Mouse (Mus musculus) kidney, postnatal 0 days (tissue): Measurements from ENCODE around the gene Aqr. TPM values are rescaled to one million over a fixed set of nuclear protein-coding genes. Genes with fewer than 3 reads are reported as not detected.
A peak's percentile ranks its signal among the peaks of the same experiment; 100 is the strongest.

Source experiments
- ATAC-seq: fragments of 200-750 bp; cut with Nextera tagmentation; replicated peaks from 2 replicates; pipeline ENCODE4 v1.8.0; 2017; ENCODE audit warnings: low read depth, moderate number of reproducible peaks, moderate TSS enrichment, moderate library complexity; ENCODE audit not compliant: low FRiP score
- DNase-seq: peaks from one replicate; pipeline ENCODE4 v3.0.0-alpha.2; 2016; ENCODE audit warnings: low spot score
- H3K27ac ChIP-seq: fragments of 300-500 bp; sonication (generic); 2 replicates; pipeline ENCODE4 v1.5.1; 2014; ENCODE audit warnings: mild to moderate bottlenecking
- H3K27me3 ChIP-seq: fragments of 300-500 bp; sonication (generic); 2 replicates; pipeline ENCODE4 v1.6.1; 2014; ENCODE audit warnings: low read length, mixed read lengths; ENCODE audit not compliant: insufficient read depth
- H3K36me3 ChIP-seq: fragments of 300-500 bp; sonication (generic); 2 replicates; pipeline ENCODE4 v1.6.1; 2014; ENCODE audit warnings: low read length, mixed read lengths; ENCODE audit not compliant: insufficient read depth
- H3K4me1 ChIP-seq: fragments of 300-500 bp; sonication (generic); replicated peaks from 2 replicates; pipeline ENCODE4 v1.6.1; 2014; ENCODE audit warnings: antibody characterized with exemption, low read length, mixed read lengths; ENCODE audit not compliant: insufficient read depth
- H3K4me2 ChIP-seq: fragments of 300-500 bp; sonication (generic); 2 replicates; pipeline ENCODE4 v1.6.1; 2014; ENCODE audit warnings: mild to moderate bottlenecking, low read length, moderate library complexity, mixed read lengths
- H3K4me3 ChIP-seq: fragments of 300-500 bp; sonication (generic); replicated peaks from 2 replicates; pipeline ENCODE4 v1.5.1; 2014; ENCODE audit warnings: low read depth, low read length
- H3K9ac ChIP-seq: fragments of 300-500 bp; sonication (generic); 2 replicates; pipeline ENCODE4 v1.6.1; 2014; ENCODE audit warnings: low read depth, low read length
- H3K9me3 ChIP-seq: fragments of 300-500 bp; sonication (generic); replicated peaks from 2 replicates; pipeline ENCODE4 v1.6.1; 2016; ENCODE audit warnings: low read length, inconsistent platforms, mixed read lengths
- CTCF ChIP-seq: IDR thresholded peaks from 2 replicates; pipeline ENCODE4 v1.5.1; 2016; ENCODE audit warnings: antibody characterized with exemption, low read depth, mild to moderate bottlenecking, moderate library complexity
- WGBS: fragments of 180-500 bp; shearing (Covaris S2); extraction: QIAGEN DNeasy Blood & Tissue Kit; methylation state at CpG from one replicate; pipeline ENCODE4 v1.1.7; 2014; 5-methylcytosine and 5-hydroxymethylcytosine counted together
- polyA plus RNA-seq: library from polyadenylated mRNA; unstranded; fragments of >200 nt; fragmentation: Nextera tagmentation; extraction: Ambion mirVana; gene quantifications from 2 replicates; pipeline ENCODE4 v1.2.1, GENCODE M21; 2015

Aqr gene
- polyA plus RNA-seq, 1 experiment from 2014 or later: 44.4 TPM

DNA sequence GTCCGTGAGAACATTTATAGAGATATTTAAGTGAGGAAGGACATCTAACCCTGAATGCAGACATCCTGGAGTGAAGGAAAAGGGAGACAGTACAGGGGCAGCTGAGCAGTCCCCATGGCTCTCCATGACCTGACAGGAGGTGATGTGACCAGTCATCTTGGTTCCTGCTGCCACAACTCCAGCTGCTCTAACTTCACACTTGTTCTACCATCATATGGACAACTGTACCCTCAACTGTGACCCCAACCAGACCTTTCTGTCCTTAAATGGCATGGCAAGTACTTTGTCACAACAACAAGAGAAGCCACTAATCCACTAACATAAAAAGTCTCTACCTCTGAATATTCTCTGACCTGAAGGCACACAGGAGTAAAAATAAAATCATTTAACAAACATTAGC is 24.8 kb downstream of the Aqr start:
- 90% methylated on average over 1 of the region's 1 CpGs for WGBS
- peaks cover 44% of the 10 kb centered on the region for H3K36me3 ChIP-seq
- H3K4me2 ChIP-seq: no peak overlapping the region
- DNase-seq (no peak), ATAC-seq (no peak)
- H3K4me3 ChIP-seq: no peak overlapping the region
- H3K9me3 ChIP-seq: no peaks in the 10 kb centered on the region
- no peaks in the 10 kb centered on the region for H3K4me1 ChIP-seq
- H3K27ac ChIP-seq: no peak overlapping the region
- no peaks in the 10 kb centered on the region for H3K27me3 ChIP-seq
- no peak overlapping the region for H3K9ac ChIP-seq
- no peak for TF ChIP-seq CTCF

DNA sequence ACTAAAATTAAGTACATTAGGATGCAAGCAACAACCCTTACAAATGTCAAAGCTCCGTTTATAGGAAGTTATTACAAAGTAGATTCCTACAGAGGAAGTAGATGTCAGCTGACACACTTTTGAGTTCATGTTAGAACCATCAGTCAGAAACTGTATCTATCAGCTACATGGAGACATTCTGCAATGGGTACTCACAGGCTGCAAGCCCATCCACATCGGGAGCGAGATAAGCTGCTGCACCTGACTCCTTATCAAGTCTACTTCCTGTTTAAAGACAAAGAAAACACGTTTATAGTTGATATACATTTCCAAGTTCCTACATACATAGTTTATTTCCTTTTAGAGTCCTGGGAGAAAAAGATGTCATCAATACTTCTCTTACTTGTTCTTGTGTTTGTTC is 29.5 kb downstream of the Aqr start:
- ATAC-seq: no peak
- no peak overlapping the region for H3K4me2 ChIP-seq
- no peaks in the 10 kb centered on the region for H3K4me1 ChIP-seq
- H3K4me3 ChIP-seq: no peak overlapping the region
- no peaks in the 10 kb centered on the region for H3K9me3 ChIP-seq
- no peak overlapping the region for H3K9ac ChIP-seq
- 86% methylated on average over 4 of the region's 4 CpGs for WGBS
- H3K27ac ChIP-seq: no peak overlapping the region
- peaks cover 46% of the 10 kb centered on the region for H3K36me3 ChIP-seq
- no peak for TF ChIP-seq CTCF
- no peaks in the 10 kb centered on the region for H3K27me3 ChIP-seq
- no peak for DNase-seq

DNA sequence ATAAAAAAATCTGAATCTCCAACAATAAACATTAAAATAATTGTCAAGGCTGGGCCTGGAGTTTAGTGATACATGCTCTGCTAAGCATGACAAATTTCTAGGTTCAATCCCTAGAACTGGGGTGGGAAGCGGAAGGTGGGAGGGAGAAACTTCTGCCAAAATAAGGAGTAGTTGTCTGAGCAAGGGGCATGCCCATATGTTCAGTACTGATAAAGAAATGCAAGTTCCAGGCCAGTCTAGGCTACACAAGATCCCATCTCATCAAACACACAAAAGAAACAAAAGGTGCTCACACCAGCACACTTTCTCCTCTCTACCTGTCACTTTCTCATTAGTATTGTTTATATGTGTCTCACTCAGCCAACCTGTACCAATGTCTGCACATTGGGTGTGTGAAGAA is 30.2 kb downstream of the Aqr start:
- DNase-seq: no peak
- H3K9ac ChIP-seq: no peak overlapping the region
- TF ChIP-seq CTCF: no peak
- no peaks in the 10 kb centered on the region for H3K4me1 ChIP-seq
- 67% methylated on average over 1 of the region's 1 CpGs for WGBS
- H3K4me2 ChIP-seq: no peak overlapping the region
- no peak overlapping the region for H3K27ac ChIP-seq
- ATAC-seq: no peak
- H3K9me3 ChIP-seq: no peaks in the 10 kb centered on the region
- no peaks in the 10 kb centered on the region for H3K27me3 ChIP-seq
- no peak overlapping the region for H3K4me3 ChIP-seq
- peaks cover 44% of the 10 kb centered on the region for H3K36me3 ChIP-seq

DNA sequence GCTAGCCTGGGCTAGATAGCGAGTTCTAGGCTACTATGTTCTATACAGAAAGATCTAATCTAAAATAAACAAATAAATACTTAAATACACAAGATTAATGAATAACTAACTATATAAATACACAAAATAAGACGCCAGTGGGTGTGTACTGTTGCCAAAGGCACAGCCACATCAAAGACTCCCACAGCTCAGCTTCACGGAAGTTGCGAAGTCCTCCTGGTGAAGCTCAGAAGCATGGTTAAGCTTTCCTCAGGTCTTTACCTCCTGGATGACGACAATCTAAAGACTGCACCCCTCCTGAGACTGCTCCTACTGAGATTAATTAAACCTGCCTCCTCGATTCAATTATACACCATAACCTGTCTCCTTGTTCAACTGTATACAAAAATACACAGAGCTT is 33.6 kb downstream of the Aqr start:
- no peaks in the 10 kb centered on the region for H3K4me1 ChIP-seq
- DNase-seq (no peak), ATAC-seq (no peak)
- H3K4me3 ChIP-seq: no peak overlapping the region
- no peak for TF ChIP-seq CTCF
- no peaks in the 10 kb centered on the region for H3K27me3 ChIP-seq
- 85% methylated on average over 6 of the region's 6 CpGs for WGBS
- H3K9ac ChIP-seq: no peak overlapping the region
- H3K36me3 ChIP-seq: peaks cover 50% of the 10 kb centered on the region
- no peak overlapping the region for H3K27ac ChIP-seq
- H3K9me3 ChIP-seq: no peaks in the 10 kb centered on the region
- no peak overlapping the region for H3K4me2 ChIP-seq

DNA sequence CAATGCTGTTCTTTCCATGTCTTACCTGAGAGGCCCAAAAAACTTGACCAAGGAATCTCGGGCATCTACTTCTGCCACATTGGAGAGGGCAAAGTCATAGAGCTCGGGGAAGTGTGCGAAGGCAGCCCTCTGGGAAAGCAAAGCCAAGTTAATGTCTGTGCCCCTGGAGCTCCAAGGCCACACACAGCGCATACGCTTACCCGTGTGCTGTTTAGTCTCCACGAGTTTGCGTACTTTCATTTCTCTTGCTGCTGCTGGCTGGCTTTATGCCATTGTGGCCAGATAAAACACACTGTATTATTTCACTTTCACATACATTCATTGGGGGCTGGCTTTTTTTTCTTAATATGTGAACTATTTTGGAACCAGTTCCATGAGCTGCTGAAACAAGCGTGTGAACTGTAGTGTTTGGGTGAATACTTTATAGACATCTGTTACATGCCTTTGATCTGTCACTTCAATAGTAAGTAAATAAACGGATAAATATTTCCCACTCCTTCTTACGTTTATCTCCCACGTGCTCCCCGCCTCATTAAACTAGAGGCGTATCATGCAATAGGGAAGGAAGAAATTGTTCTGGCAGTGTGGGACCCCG is 39.9 kb downstream of the Aqr start:
- Histone ChIP-seq H3K27me3 (no peaks in the 10 kb centered on the region), H3K9ac (no peak overlapping the region), H3K27ac (no peak overlapping the region), H3K4me3 (no peak overlapping the region), H3K4me2 (no peak overlapping the region), H3K4me1 (no peaks in the 10 kb centered on the region), H3K36me3 (peaks cover 55% of the 10 kb centered on the region), H3K9me3 (no peaks in the 10 kb centered on the region)
- ATAC-seq: no peak
- WGBS: 85% methylated on average over 15 of the region's 15 CpGs
- no peak for DNase-seq
- TF ChIP-seq CTCF: no peak

DNA sequence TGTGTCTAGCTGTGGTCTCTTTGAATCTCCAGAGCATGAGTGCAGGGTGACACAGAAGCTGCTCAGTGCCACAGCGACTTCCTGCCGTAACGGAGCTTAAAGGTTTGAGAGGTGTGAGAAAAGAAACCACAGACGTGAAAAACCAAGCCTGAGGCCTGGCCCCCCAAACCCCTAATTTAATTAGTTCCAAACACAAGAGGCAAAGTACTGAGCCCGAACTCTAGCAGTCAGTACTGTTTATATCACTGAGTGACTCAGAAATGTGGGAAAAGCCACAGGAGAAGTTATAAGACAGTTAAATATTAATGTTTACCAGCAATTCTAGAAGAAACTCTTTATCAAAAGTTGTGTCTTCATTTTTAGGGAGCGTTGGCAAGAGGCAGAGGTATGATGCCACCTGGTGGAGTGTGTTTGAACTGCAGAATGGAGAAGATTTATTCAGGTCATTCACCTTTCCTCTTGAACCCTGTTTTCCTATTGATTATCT is 41.5 kb downstream of the Aqr start:
- Histone ChIP-seq H3K4me1 (no peaks in the 10 kb centered on the region), H3K27me3 (no peaks in the 10 kb centered on the region), H3K27ac (no peak overlapping the region), H3K4me2 (no peak overlapping the region), H3K9ac (no peak overlapping the region), H3K4me3 (no peak overlapping the region), H3K9me3 (no peaks in the 10 kb centered on the region), H3K36me3 (peaks cover 59% of the 10 kb centered on the region)
- peak; percentile 86 for TF ChIP-seq CTCF
- WGBS: 77% methylated on average over 6 of the region's 6 CpGs
- peak; percentile 44 for DNase-seq
- ATAC-seq: no peak

DNA sequence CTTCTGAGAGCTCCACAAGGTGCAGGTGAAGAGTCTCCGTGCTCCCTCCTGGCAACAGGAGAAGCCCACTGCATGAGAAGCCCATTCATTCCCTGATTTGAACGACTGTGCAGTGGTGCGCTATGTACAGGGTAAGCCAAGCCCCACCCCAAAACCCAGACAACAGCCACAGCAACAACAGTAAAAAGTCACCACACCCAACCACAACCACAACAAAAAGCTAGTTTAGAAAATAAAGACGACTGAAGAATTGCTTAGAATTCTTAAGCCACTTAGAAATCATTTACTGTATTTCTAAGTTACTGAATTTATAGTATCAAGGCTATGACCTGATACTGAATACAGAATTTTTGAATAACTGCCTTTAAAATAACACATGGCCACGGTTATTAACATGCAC is 41.9 kb downstream of the Aqr start:
- TF ChIP-seq CTCF: no peak
- Histone ChIP-seq H3K4me1 (no peaks in the 10 kb centered on the region), H3K4me2 (no peak overlapping the region), H3K4me3 (no peak overlapping the region), H3K27ac (no peak overlapping the region), H3K9ac (no peak overlapping the region), H3K36me3 (peaks cover 56% of the 10 kb centered on the region), H3K9me3 (no peaks in the 10 kb centered on the region), H3K27me3 (no peaks in the 10 kb centered on the region)
- DNase-seq: no peak
- 90% methylated on average over 5 of the region's 5 CpGs for WGBS
- no peak for ATAC-seq
